Mouse (Mus musculus): ENCODE results near the gene Atp6v0e2.
"Not testable (repeated sequence)": the region's sequence is repeated elsewhere in the genome, so short reads cannot be mapped to it uniquely, and the experiment has no call there.

The Atp6v0e2 gene

DNA sequence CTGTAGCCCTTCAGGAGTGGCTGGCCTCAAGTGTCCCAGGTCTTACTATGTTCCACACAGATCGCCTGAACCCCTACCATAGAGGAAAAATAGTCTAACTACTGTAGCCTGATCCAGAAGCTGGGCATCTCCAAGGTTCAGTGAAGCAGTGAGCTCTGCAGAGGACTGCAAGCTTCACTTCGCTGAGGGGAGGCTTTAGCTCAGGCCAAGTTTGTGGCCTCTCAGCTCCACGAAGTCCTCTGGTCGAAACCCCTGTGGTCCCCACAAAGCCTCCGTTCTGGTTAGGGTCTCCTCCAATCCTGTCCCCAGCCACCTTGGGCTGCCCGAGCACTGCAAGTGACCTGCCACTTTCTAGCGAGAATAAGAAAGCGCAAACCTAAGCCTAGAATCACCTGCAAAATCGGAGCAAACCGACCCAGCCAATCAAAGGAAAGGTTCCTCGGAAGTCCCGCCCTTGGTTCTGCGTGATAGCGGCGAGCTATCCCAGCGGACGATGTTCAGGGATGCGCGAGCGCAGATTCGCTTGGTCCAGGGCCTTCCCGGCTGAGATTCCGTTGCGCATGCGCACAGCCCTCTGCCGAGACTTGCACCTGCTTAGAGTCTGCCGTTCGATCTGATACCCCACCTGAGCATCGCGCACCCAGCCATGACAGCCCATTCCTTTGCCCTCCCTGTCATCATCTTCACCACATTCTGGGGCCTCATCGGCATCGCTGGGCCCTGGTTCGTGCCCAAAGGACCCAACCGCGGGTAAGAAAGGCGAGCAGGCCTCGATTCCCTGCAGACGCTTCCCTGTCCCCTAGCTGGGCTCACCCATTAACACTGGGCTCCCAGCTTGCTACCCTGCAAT is at the start of gene Atp6v0e2:
Gene Atp6v0e2, plus strand, starts transcription at position 511 of the 850 bp plus-strand sequence.
- peak; percentile 92 for DNase-seq (ENCODE audit: low spot score)

DNA sequence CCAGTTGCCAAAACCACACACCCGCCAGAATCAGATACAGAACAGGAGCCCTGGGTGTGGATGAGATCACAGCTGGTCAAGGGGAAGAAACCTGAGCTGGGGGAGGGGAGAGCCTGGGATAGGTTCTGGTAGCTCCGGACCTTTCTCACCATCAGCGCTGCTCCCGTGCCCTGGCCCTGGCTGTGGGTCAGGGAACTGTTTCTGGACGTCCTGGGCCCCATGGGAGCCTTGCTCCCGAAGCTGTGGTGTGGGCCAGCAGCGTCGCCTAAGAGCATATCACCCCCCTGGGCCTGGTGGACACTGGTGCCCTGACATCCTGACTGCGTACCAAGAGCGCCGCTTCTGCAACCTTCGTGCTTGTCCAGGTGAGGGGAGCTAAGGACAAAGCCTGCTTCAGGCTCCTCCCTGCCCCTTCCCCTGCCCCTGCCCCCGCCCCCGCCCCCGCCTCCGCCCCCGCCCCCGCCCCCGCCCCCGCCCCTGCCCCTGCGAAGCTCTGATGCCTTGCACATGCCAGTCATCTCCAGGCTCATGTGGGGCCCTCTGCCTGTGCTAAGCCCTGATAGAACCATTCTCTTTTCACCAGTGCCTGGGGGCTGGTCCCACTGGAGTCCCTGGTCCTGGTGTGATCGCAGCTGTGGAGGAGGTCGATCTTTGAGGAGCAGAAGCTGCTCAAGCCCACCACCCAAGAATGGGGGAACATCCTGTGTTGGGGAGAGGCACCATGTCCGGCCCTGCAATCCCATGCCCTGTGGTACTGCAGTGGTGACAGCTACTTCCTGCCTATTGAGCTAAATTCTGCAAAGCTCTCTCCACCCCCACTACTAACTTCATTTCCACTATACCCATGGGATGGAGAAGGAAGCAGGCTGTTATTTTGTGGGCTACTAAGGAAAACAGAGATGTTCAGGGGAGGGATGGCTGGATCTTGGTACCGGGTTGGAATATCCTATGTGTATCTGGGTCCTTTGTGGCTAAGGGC is 49.4 kb upstream of the Atp6v0e2 start:
- DNase-seq (ENCODE audit: low spot score): peak; percentile 84

GRCm38 (mm10) chr6:48489741-48490140 is 47.7 kb upstream of the Atp6v0e2 start:
- DNase-seq (ENCODE audit: low spot score): peak; percentile 27

GRCm38 (mm10) chr6:48491361-48491760 is 46.1 kb upstream of the Atp6v0e2 start:
- DNase-seq (ENCODE audit: low spot score): no peak

DNA sequence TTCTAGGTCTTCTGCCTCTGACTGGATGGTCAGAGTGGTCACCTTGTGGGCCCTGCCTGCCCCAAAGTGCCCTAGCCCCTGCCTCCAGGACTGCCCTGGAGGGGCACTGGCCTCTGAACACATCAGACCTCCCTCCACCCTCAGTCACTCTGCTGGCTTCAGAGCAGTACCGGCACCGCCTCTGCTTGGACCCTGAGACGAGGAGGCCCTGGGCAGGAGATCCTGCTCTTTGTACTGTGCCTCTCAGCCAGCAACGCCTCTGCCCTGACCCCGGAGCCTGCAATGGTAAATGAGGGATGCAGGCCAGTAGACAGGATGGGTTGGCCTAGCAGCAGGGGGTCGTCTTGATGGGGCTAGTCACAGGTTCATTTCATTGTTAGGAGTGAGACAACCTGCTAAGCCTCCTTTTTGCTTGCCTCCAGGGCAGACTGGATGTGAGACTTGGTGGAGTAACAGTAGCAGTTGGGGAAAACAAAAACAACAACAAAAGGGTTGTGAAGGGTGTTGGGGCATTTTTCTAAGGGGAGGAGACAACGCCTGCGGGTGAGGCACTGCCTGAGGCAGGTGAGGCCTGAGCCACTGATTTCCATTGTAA is 44.2 kb upstream of the Atp6v0e2 start:
- DNase-seq (ENCODE audit: low spot score): no peak

DNA sequence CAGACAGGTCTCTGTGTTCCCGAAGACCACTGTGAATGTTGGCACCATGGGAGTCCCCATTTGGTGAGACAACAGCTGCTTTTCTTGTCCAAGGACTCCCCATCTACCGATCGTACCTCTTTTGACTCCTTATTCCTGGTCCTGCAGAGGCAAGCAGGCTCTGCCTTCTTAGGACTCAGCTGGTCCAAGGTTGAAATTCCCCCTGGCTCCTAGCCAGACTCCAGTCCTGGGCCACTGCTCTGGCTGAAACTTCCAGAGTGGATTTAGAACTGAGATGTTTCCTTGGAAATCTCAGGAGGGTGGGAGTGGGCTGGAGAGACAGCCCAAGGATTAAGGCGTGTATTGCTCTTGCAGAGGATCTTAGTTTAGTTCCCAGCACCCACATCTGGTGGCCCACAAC is 39.9 kb upstream of the Atp6v0e2 start:
- no peak for DNase-seq (ENCODE audit: low spot score)

GRCm38 (mm10) chr6:48503847-48504240 is 33.6 kb upstream of the Atp6v0e2 start:
- DNase-seq (ENCODE audit: low spot score): no peak

DNA sequence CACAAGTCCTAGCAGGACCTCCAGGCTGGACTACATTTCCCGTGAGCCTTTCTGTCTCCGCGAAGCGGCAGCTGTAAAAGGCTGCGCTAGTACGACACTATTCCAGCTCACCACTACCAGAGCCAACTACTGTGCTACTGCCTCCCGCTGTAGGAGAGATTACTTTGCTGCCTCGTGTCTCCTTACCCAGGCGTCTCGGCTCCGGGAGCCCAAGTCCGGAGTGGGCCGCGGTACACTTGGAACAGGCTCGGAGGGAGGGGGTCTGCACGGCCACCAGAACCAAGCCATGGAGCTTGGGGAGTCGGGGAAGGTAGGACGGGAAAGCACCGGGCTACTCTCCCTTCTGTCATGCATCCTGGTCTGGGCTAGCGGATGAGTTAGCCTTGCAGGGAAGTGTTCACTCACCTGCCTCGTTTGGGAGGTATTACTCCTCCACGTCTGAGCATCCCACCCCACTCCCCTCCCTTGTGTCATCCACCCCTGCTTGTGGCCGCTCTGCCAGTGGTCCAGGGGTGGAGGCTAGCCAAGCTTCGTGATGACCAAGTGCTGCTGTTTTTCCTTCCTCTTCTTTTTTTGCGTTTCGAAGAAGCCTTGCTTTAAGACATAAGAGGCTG is 33.1 kb upstream of the Atp6v0e2 start:
- peak; percentile 79 for DNase-seq (ENCODE audit: low spot score)

DNA sequence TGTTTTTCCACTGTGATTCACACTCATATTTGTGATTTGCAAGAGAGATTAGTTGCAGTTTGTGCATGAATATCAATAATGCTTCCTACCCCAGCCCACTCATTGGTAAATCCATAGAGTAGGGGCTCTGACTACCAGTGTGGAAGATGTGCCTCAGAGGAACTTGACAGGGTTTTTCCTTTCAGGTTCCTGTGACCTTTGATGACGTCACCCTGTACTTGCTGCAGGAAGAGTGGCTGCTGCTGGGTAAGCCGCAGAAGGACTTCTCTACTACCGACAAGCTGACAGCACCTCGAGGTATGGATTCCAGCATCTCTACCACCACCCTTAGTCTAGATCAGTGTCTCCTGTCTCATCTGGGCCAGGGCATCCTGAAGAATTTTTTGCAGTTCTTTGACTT is 29.3 kb upstream of the Atp6v0e2 start:
- no peak for DNase-seq (ENCODE audit: low spot score)

- DNase-seq (ENCODE audit: low spot score): no peak
These were observed 27.0 kb upstream of the Atp6v0e2 start for GRCm38 (mm10) chr6:48510426-48510825.

- no peak for DNase-seq (ENCODE audit: low spot score)
These were observed 25.6 kb upstream of the Atp6v0e2 start for GRCm38 (mm10) chr6:48511861-48512260.

GRCm38 (mm10) chr6:48524882-48525281 is 12.5 kb upstream of the Atp6v0e2 start:
- not testable (repeated sequence) for DNase-seq (ENCODE audit: low spot score)

DNA sequence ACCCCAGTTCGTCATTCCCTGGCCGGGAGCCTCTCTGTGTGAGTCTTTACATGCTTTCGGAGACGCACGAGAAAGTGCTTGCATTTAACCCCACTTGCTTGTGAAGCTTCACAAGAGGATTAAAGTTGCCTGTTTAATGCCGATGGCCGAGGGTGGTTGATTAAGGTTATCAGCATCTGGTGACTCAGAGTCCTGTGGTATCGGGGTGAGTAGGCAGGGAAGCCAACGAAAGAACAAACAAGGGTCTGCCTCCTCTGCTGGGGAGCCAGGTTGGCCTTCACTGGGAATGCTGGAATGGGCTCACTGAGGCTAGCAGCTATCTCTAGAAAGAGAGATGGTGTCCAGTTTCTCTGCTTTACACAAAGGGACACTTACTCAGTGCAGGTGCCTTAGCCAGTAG is 9.5 kb upstream of the Atp6v0e2 start:
- DNase-seq (ENCODE audit: low spot score): no peak

- no peak for DNase-seq (ENCODE audit: low spot score)
These were observed 8.2 kb upstream of the Atp6v0e2 start for GRCm38 (mm10) chr6:48529261-48529660.

GRCm38 (mm10) chr6:48529871-48530440 is 7.5 kb upstream of the Atp6v0e2 start:
- DNase-seq (ENCODE audit: low spot score): no peak

GRCm38 (mm10) chr6:48530862-48531261 is 6.6 kb upstream of the Atp6v0e2 start:
- DNase-seq (ENCODE audit: low spot score): peak; percentile 55

- DNase-seq (ENCODE audit: low spot score): no peak
These were observed 3.9 kb upstream of the Atp6v0e2 start for GRCm38 (mm10) chr6:48533475-48533874.

DNA sequence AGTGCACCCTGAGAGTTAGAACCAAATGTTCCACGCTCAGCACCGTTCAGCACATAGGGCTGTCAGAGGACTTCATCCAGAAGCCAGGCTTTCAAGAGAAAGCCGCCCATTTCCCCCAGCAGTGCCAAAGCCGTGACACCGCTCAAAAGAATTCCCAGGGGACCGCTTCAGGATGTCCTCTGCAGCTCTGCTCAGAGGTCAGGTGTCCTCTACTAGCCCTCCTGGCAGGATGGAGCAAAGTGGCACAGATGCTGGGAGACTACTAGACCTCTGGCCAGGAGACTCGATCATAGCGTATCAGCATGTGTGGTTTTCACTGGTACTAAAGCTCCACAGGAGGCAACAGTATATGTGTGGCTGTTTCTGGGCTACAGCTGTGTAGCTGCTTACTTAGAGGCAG is 2.5 kb upstream of the Atp6v0e2 start:
- no peak for DNase-seq (ENCODE audit: low spot score)

- DNase-seq (ENCODE audit: low spot score): no peak
These were observed 1.3 kb upstream of the Atp6v0e2 start for GRCm38 (mm10) chr6:48536091-48536490.

DNA sequence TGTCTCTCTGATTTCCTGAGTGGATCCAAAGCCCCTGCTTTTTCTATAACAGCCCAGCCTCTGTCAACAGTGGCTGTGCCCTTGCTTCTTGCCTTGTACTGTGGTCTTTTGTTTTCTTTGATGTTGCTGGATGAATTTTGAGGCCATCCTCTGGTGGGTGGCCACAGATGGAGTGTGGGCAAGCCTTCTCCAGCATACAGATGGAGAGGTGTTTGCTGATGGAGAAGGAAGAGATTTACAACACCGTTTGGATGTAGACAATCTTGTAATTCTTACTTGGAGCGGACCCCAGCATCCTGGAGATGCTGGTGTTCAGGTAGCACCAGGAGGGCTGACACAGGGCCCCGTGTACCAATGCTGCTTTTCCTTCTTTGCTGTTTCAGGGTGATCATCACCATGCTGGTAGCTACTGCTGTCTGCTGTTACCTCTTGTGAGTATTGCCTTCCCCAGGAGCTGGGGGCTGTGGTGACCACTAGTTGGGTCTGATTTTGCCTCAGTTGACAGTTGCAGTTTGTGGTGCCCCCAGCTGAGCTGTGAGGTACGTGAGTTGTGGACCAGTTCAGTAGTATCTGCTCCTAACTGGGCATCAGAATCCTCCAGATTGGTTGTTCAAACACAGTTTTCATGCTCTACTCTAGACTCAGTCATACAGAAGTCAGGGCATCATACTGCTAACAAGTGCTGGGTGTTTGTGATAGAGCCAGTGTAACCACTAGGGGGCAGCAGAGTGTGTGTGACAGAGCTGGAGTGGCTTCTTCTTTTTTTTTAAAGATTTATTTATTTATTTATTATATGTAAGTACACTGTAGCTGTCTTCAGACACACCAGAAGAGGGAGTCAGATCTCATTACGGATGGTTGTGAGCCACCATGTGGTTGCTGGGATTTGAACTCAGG is 1.7 kb downstream of the Atp6v0e2 start:
- DNase-seq (ENCODE audit: low spot score): peak; percentile 84

GRCm38 (mm10) chr6:48539860-48540259 is 2.4 kb downstream of the Atp6v0e2 start:
- DNase-seq (ENCODE audit: low spot score): no peak
